Mouse (Mus musculus): ENCODE results near the gene Smc1a.

GRCm38 (mm10) chrX:152017186-152017585 lies 958 bp downstream of the Smc1a start:
- TF ChIP-seq POLR2A (IDR thresholded peaks at IDR 0.05; ENCODE audit: borderline replicate concordance, low read depth, low read length) (no peak), CTCF (IDR thresholded peaks at IDR 0.05; ENCODE audit: low read depth, low read length) (no peak)
